Mouse (Mus musculus): ENCODE results near the gene Ppp1r13l. TPM values are rescaled to one million over a fixed set of nuclear protein-coding genes. Genes with fewer than 3 reads are reported as not detected.

Gene Ppp1r13l
- total and polyA plus RNA-seq, 3 experiments: 1.5 to 15.9 TPM; not detected in 1

- TF ChIP-seq MYB (IDR thresholded peaks at IDR 0.05; ENCODE audit: low read depth, low read length): no peak
Measured at GRCm38 (mm10) chr7:19319906-19320305, 39.6 kb upstream of the Ppp1r13l start (continued).

DNA sequence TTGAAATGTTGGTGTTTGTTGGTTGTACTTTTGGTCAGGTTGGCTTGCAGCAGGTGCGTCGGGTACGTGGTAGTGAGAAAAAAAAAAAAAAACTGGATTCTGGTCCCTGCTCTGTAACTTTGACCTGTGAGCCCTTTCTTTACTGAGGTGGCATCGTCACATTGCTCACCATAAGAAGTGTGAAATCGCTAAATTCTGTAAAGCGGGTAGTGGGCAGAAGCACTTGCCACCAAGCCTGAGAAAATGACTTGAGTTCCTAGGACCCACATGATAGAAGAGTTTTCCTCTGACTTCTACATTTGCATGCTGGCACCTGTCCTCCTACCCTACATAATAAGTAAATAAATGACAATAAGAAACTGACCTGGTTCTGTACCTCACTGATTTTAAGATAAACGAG is 38.9 kb upstream of the Ppp1r13l start:
- H3K79me2 ChIP-seq (ENCODE audit: control insufficient read depth, insufficient read depth, low read length, poor library complexity): no peaks in the 10 kb centered on the region
- TF ChIP-seq HCFC1 (IDR thresholded peaks at IDR 0.05; ENCODE audit: low read depth, low read length): no peak
- no peak for TF ChIP-seq ZMIZ1 (IDR thresholded peaks at IDR 0.05; ENCODE audit: low read depth, low read length)
- TF ChIP-seq MYB (IDR thresholded peaks at IDR 0.05; ENCODE audit: low read depth, low read length): no peak
- TF ChIP-seq USF2 (IDR thresholded peaks at IDR 0.05; ENCODE audit: borderline replicate concordance in 1 of 2, insufficient read depth in 1 of 2, low read depth in 1 of 2, low read length in 2 of 2): no peak
- no peak for TF ChIP-seq ETS1 (IDR thresholded peaks at IDR 0.05; ENCODE audit: low read depth, low read length)
- TF ChIP-seq TAL1 (IDR thresholded peaks at IDR 0.05; ENCODE audit: low read length): no peak
- TF ChIP-seq ZKSCAN1 (IDR thresholded peaks at IDR 0.05; ENCODE audit: low read depth, low read length): no peak
- H3K4me3 ChIP-seq (ENCODE audit: control insufficient read depth in 1 of 2, insufficient read depth in 1 of 2, low read depth in 2 of 2, low read length in 2 of 2): no peak overlapping the region
- no peak overlapping the region for H3K9ac ChIP-seq (ENCODE audit: control insufficient read depth, low read depth, low read length, poor library complexity, severe bottlenecking)
- no peak overlapping the region for H3K27ac ChIP-seq (ENCODE audit: control insufficient read depth, low read depth, low read length)
- peaks cover 0 to 5% of the 10 kb centered on the region in 2 experiments; a peak in 2 of 4 replicates for H3K36me3 ChIP-seq (ENCODE audit: control insufficient read depth in 1 of 2, insufficient read depth in 2 of 2, low read length in 2 of 2)
- peaks cover 4 to 32% of the 10 kb centered on the region in 2 experiments for H3K4me1 ChIP-seq (ENCODE audit: control insufficient read depth in 1 of 2, insufficient read depth in 2 of 2, low read length in 2 of 2)
- peaks cover 0 to 2% of the 10 kb centered on the region in 2 experiments; a peak in 1 of 4 replicates for H3K27me3 ChIP-seq (ENCODE audit: control insufficient read depth in 1 of 2, insufficient read depth in 2 of 2, low read length in 2 of 2)
- DNase-seq (ENCODE audit: low read depth, low spot score): no peak
- no peaks in the 10 kb centered on the region for H3K9me3 ChIP-seq (replicated peaks; ENCODE audit: insufficient read depth, low read length)

DNA sequence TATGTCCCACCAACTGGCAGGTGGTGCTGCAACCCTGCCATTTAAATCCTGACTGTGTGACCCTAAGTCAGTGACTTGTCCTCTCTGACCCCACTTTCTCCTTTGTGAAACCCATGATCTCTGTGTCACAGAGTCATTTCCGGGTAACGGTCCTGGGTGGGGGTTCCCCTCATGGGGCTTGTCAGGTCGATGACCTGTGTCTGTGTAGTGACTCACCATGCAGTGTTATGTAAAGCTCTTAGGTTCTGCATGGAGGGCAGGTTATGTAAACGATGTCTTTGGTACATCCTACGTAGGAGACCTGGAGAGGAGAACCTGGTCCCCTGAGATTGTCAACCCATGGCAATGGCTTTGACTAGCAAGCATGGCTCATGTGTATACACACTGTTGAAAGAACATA is 38.1 kb upstream of the Ppp1r13l start:
- DNase-seq (ENCODE audit: low read depth, low spot score): no peak
- Histone ChIP-seq H3K36me3 (ENCODE audit: control insufficient read depth in 1 of 2, insufficient read depth in 2 of 2, low read length in 2 of 2) (peaks cover 0 to 11% of the 10 kb centered on the region in 2 experiments; a peak in 2 of 4 replicates), H3K27me3 (ENCODE audit: control insufficient read depth in 1 of 2, insufficient read depth in 2 of 2, low read length in 2 of 2) (peaks cover 0 to 2% of the 10 kb centered on the region in 2 experiments; a peak in 1 of 4 replicates), H3K9ac (ENCODE audit: control insufficient read depth, low read depth, low read length, poor library complexity, severe bottlenecking) (no peak overlapping the region), H3K27ac (ENCODE audit: control insufficient read depth, low read depth, low read length) (no peak overlapping the region), H3K4me3 (ENCODE audit: control insufficient read depth in 1 of 2, insufficient read depth in 1 of 2, low read depth in 2 of 2, low read length in 2 of 2) (no peak overlapping the region), H3K9me3 (replicated peaks; ENCODE audit: insufficient read depth, low read length) (no peaks in the 10 kb centered on the region), H3K4me1 (ENCODE audit: control insufficient read depth in 1 of 2, insufficient read depth in 2 of 2, low read length in 2 of 2) (peaks cover 4 to 35% of the 10 kb centered on the region in 2 experiments), H3K79me2 (ENCODE audit: control insufficient read depth, insufficient read depth, low read length, poor library complexity) (no peaks in the 10 kb centered on the region)
- TF ChIP-seq ETS1 (IDR thresholded peaks at IDR 0.05; ENCODE audit: low read depth, low read length): no peak
- TF ChIP-seq GABPA (IDR thresholded peaks at IDR 0.05; ENCODE audit: low read depth, low read length): no peak
- TF ChIP-seq MAFK (IDR thresholded peaks at IDR 0.05; ENCODE audit: borderline replicate concordance, low read depth, low read length): no peak
- no peak for TF ChIP-seq E2F4 (IDR thresholded peaks at IDR 0.05; ENCODE audit: borderline replicate concordance, low read depth, low read length)
- no peak for TF ChIP-seq USF2 (IDR thresholded peaks at IDR 0.05; ENCODE audit: borderline replicate concordance in 1 of 2, insufficient read depth in 1 of 2, low read depth in 1 of 2, low read length in 2 of 2)
- no peak for TF ChIP-seq UBTF (IDR thresholded peaks at IDR 0.05; ENCODE audit: borderline replicate concordance, insufficient read depth, low read depth, low read length)
- TF ChIP-seq NRF1 (IDR thresholded peaks at IDR 0.05; ENCODE audit: insufficient read depth, low read depth, low read length, poor library complexity, severe bottlenecking): no peak
- no peak for TF ChIP-seq TCF12 (IDR thresholded peaks at IDR 0.05; ENCODE audit: low read depth, low read length)
- TF ChIP-seq MAZ (IDR thresholded peaks at IDR 0.05; ENCODE audit: low read depth, low read length): no peak
- no peak for TF ChIP-seq ELF1 (IDR thresholded peaks at IDR 0.05; ENCODE audit: low read depth, low read length)
- no peak for TF ChIP-seq CHD2 (IDR thresholded peaks at IDR 0.05; ENCODE audit: low read length)
- no peak for TF ChIP-seq MEF2A (IDR thresholded peaks at IDR 0.05; ENCODE audit: extremely low read depth, insufficient replicate concordance, low read depth, low read length, poor library complexity, severe bottlenecking)
- no peak for TF ChIP-seq GATA1 (IDR thresholded peaks at IDR 0.05; ENCODE audit: low read depth, low read length)
- no peak for TF ChIP-seq RCOR1 (IDR thresholded peaks at IDR 0.05; ENCODE audit: low read depth, low read length)
- TF ChIP-seq POLR2A (IDR thresholded peaks at IDR 0.05; ENCODE audit: control insufficient read depth in 1 of 2, insufficient read depth in 1 of 2, low read depth in 1 of 2, low read length in 2 of 2, poor library complexity in 1 of 2): no peak
- no peak for TF ChIP-seq SMC3 (IDR thresholded peaks at IDR 0.05; ENCODE audit: low read depth, low read length)

Data from MEL (cell line).